Mouse (Mus musculus) Muller cell, postnatal 12 days (primary cell): ENCODE measurements around the gene Rtn4rl1.
"Not testable (repeated sequence)": the region's sequence is repeated elsewhere in the genome, so short reads cannot be mapped to it uniquely, and the experiment has no call there.

Source experiments
- DNase-seq: peaks from one replicate; pipeline ENCODE4 v3.0.0-alpha.2; 2015; ENCODE audit errors: inconsistent ontology term

Gene Rtn4rl1

GRCm38 (mm10) chr11:75294862-75295261 is 101.3 kb downstream of the Rtn4rl1 start:
- no peak for DNase-seq

- DNase-seq, result not testable (repeated sequence)
Measured at GRCm38 (mm10) chr11:75295534-75295933, 102.0 kb downstream of the Rtn4rl1 start.

- DNase-seq, result no peak
Measured at GRCm38 (mm10) chr11:75296406-75297005, 102.9 kb downstream of the Rtn4rl1 start.

- no peak for DNase-seq
Measured at GRCm38 (mm10) chr11:75297631-75298030, 104.0 kb downstream of the Rtn4rl1 start.

- no peak for DNase-seq
Measured at GRCm38 (mm10) chr11:75298491-75298890, 104.9 kb downstream of the Rtn4rl1 start.

GRCm38 (mm10) chr11:75299786-75300185 is 106.2 kb downstream of the Rtn4rl1 start:
- DNase-seq, result no peak

- no peak for DNase-seq
Measured at GRCm38 (mm10) chr11:75300954-75301353, 107.4 kb downstream of the Rtn4rl1 start.

- DNase-seq, result no peak
Measured at GRCm38 (mm10) chr11:75304797-75305196, 111.2 kb downstream of the Rtn4rl1 start.

- DNase-seq, result no peak
Measured at GRCm38 (mm10) chr11:75308650-75309049, 115.1 kb downstream of the Rtn4rl1 start.

- no peak for DNase-seq
Measured at GRCm38 (mm10) chr11:75310813-75311212, 117.2 kb downstream of the Rtn4rl1 start.

GRCm38 (mm10) chr11:75311751-75312150 is 118.2 kb downstream of the Rtn4rl1 start:
- no peak for DNase-seq

- no peak for DNase-seq
Measured at GRCm38 (mm10) chr11:75313834-75314233, 120.3 kb downstream of the Rtn4rl1 start.
